Mouse (Mus musculus) cerebellum, postnatal 4 days (tissue): ENCODE measurements at regions not wholly inside any gene's neighbourhood (a gene's known extent, or its start where the extent isn't known, plus 50 kb on each side); places are given as distances from the start of the nearest gene placed in this dataset.
"Not testable (repeated sequence)": the region's sequence is repeated elsewhere in the genome, so short reads cannot be mapped to it uniquely, and the experiment has no call there.

ENCODE experiments used
- DNase-seq, 2 experiments: peaks; one replicate each; pipeline ENCODE4 v3.0.0; 2022; ENCODE audit warnings: low spot score in 2 of 2, mixed read lengths in 1 of 2

GRCm38 (mm10) chr11:42754481-42755272 is 280.9 kb upstream of the Gm9972 start:
- DNase-seq = peak in 1 of 2 experiments; percentile 40

GRCm38 (mm10) chr11:42755415-42755814 is 280.1 kb upstream of the Gm9972 start:
- DNase-seq = peak in 1 of 2 experiments; percentile 21

- no peak for DNase-seq
Measured at GRCm38 (mm10) chr11:42765213-42765612, 270.3 kb upstream of the Gm9972 start.

DNA sequence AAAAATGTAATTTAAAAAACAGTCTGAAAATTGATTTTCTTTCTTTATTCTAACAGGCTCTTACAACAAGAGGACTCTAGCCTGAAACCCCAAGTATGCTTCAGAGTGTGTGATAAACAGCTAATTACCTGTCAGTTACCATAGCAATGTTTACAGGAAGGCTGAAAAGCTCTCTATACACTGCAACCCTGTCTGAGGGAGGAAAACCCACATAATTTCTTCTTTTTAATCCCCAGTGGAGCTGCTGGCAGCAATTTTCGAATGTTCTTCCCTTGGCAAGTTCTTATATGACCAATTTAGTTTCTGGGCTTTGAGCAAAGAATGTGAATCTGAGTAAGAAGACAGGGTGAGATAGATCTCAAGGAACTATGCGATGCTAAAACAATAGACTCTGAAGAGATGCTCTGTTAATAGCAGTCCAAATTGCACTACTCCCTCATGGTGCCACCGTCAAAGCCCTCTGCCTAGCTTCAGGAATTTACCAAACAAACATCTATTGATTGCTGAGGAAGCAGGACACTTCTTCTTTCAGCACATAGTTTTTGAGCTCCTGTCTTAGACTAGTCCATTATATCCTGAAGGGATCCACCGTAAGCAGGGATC is 260.4 kb upstream of the Gm9972 start:
- no peak for DNase-seq

DNA sequence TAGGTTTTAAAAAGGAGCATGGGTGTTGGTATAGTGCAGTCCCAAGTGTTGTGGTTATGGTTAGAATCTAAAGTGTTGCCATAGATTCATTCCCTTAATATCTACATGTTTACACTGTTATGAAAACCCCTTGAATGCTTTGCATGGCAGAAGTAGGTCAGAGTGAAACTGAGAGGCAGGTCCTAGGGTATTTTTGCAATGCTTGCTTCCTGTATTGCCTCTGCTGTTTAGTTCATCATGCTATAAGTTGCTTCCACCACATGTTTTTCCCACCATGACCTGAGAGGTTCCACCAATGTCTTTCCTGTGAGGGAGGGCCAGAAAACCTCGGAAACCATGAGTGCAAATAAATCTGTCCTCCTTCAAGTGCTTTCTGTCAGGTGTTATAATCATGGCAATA is 224.1 kb upstream of the Gm9972 start:
- DNase-seq = no peak

GRCm38 (mm10) chr11:42815753-42816152 is 219.8 kb upstream of the Gm9972 start:
- no peak for DNase-seq

GRCm38 (mm10) chr11:42822835-42823234 is 212.7 kb upstream of the Gm9972 start:
- no peak for DNase-seq

DNA sequence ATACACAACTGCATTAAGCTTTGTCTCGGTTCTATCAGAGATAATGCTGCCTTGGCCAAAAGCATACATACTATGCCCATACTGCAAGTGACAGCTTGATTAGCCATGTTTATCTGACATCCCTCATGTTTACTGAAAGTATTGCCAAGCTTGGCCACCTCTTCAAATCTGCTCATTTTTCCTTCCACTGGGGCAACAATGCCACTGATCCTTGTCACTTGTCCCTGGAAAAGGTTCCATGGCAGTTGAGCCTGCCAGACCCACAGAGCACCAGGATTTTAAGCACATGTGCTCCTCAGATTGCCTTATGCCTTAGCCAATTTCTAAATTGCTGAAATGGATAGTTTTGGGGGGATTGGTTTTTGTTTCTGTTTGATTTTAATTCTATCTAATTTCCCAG is 189.8 kb upstream of the Gm9972 start:
- no peak for DNase-seq

- no peak for DNase-seq
Measured at GRCm38 (mm10) chr11:42854411-42854810, 181.1 kb upstream of the Gm9972 start.

DNA sequence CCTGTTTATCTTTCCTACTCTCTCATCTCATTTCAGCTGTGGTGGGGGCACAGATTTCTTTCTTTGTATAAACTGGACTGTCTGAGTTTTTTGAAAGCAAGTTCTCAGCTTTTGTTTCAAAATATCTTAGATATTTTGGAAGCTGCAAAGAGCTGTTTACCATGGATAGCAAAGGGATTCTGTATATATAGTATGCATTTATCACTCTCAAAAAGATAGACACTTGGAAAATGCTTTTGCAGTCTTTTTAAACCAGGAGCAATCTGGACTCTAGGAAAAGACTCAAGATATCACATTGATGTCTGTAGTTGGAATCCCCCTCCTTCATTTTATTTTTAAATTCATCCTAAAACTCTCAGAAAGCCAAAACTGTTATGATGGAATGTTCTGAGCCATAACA is 177.9 kb upstream of the Gm9972 start:
- no peak for DNase-seq

DNA sequence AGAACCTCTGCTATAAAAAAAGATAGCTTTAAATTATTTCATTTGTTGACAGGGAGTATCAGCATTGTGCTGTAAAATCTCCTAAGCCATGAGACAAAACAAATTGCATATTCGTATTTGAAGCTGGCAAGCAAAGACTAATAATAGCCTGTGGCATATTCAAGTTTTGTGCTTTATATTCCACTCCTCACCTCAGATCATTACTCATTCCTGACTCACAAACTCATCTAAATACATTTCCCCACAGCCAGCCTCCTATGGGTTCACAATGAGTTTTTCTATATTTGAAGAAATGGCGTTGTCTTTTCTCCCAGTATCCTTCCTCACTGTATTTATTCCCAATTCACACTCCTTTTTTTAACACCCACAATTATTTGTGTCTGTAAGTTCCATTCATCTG is 161.5 kb upstream of the Gm9972 start:
- DNase-seq = no peak

DNA sequence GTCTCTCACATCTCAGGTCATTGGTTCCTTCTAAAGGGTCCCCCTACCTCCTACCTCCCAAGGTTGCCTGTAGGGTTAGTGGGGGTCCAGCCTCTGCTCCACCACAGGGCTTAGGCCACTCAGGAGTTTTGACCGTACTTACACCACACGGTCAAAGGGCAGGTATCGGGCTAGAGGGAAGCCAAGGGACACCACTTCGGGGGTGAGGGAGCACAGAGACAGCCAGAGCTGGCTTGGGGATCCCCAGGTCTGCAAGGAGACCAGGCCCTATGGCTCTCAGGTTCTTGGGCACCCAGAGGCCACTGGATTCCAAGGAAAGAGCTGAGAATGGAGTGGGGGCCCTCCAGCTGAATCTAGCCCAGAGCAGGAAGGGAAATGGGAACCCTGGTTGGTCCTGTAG is 135.5 kb upstream of the Gm9972 start:
- no peak for DNase-seq

DNA sequence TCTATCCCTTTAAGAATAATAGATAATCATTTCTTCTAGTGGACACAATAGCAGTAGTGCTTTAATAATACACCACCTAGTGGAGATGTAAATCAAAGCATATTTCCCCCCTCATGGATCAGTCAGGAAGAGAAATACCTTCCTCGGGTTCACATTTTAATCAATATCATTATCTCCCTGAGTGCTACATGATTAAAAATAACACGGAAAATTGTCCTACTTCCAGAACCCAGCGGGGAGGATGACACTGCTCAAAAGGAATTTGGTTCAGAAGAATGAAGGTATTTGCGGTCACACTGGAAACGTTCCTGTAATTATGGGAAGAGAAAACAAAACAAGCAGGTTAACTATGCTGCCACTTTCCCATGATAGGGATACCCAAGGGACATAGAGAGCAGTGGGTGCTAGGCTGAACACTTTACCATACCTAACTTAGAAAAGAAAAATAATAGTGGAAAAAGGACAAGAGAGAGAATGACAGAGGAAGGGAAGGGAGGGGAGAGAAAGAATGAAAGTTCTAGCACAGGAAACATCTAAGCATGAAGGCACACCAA is 132.0 kb upstream of the Gm9972 start:
- DNase-seq = no peak

- DNase-seq = no peak
Measured at GRCm38 (mm10) chr11:42905561-42905960, 130.0 kb upstream of the Gm9972 start.

DNA sequence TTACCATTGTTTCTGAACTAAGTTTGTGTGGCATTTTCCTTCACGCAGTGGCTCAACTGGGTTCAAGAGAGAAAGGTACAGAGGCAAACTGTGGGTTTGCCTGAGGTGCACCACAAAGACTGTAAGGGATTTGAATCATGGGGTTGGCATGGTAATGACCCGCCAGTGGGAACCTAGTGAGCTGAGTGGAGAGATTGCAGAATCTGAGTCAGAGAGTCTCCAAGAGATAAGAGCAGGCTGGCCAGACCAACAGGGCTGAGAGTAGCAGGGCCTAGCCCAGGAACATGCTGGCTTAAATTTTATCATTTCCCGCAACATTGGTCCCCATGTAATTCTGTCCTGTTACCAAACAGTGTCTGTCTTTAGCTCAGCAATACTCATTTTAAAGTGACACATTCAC is 129.5 kb upstream of the Gm9972 start:
- no peak for DNase-seq

DNA sequence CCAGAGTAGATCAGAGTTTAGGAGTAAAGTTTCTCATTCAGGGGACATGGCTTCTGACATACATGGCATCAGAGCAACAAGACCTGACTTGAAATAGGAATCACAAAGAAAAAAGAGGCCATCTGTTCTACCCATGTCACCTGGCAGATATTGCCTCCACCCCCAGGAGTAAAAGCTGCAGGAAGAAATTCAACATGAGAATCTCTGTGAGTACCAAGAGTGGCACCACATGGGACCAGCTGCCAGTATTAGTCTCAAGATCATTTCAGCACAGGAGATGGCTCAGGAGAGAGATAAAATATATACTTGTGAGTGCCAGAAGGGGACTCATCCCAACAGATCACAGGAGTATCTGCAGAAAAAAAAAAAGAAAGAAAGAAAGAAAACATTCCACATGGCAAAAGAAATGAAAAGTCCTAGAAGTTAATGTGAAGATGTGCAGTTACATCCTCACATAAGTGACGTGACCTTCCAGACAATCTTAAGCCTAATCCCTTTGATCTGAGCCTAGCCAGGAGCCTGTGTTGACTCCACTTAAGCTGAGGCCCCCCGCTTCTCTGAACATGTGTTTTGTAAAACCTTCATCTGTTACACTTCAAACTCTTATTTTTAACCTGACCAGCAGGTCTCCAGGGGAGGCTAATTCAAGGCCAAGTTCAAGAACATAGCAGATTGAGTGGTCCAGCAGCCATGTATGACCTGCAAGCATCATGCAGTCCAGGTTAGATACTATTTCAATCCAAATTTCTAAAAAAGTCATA is 118.9 kb upstream of the Gm9972 start:
- DNase-seq = no peak

DNA sequence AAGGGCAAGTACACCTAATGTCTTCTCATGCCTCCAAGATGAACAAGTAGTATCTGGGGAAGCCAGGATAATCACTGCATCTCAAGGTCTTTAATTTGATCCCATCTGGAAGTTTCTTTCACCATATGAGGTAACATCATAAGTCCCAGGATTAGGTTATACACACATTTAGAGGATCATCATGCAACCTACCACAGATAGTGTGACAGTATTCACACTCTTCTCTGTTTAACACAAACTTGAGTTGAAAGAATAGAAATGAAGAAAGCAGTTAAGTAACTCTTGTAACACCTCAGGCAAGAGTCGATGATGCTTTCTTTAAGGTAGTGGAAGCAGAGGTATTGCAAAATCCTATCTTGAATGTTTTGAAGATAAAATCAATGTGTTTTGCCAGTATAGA is 116.3 kb upstream of the Gm9972 start:
- DNase-seq = no peak

- DNase-seq = peak in 1 of 2 experiments; percentile 58
Measured at GRCm38 (mm10) chr11:42927156-42927555, 108.4 kb upstream of the Gm9972 start.

GRCm38 (mm10) chr11:42928916-42929315 is 106.6 kb upstream of the Gm9972 start:
- DNase-seq = no peak

DNA sequence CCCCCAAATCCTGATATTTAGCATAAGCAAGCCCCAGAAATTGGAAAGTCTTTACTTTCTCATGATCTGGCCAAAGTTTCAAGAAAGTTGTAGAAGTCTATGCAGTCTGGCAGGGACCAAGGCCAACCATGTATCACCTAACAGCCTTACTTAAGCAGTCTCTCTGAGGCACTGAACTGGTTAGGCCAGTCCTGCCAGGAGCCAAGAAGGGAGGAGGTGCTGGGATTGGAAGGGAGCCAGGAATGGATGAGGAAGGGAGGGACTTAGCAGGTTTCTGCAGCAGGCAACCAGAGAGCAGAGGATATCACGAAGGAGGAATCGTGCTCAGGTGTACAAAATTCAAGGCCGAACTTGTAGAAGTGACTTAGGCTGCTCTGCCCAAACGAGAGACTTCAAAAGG is 96.3 kb upstream of the Gm9972 start:
- not testable (repeated sequence) for DNase-seq

DNA sequence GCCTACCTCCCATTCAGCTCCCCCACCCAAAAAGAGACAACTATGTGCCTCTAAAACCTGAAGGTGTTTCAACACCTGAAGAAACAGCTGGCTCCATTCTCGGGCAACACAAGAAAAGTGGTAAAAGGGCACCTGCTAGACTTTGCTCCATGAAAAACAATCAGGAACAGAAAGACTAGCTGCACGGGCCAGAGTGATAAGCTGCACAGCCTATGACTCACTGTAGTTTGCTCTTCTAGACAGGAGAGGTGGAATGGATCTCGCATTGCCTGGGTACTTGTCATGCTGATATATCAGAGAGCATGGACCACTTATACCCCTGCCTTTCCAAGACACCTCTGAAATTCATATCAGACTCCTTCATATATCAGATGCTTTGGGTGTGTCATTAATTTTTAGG is 94.0 kb upstream of the Gm9972 start:
- DNase-seq = no peak

- DNase-seq = no peak
Measured at GRCm38 (mm10) chr11:42942284-42942683, 93.3 kb upstream of the Gm9972 start.
